Mouse (Mus musculus) bone marrow macrophage, adult 2 months (primary cell): ENCODE measurements around the gene Cfap36.

Source experiments
- CTCF ChIP-seq: IDR thresholded peaks from 2 replicates; pipeline ENCODE4 v1.5.1; 2012; ENCODE audit warnings: low read depth, mild to moderate bottlenecking, low read length, moderate library complexity
- POLR2A ChIP-seq: IDR thresholded peaks from 2 replicates; pipeline ENCODE4 v1.6.1; 2012; ENCODE audit warnings: mild to moderate bottlenecking, low read depth, low read length, borderline replicate concordance

- TF ChIP-seq CTCF (no peak), POLR2A (no peak)
These were observed 13.6 kb downstream of the Cfap36 start for GRCm38 (mm10) chr11:29233569-29233968.
